Mouse (Mus musculus): ENCODE measurements around the gene Tspo2. TPM values are rescaled to one million over a fixed set of nuclear protein-coding genes. Genes with fewer than 3 reads are reported as not detected.

The Tspo2 gene
- polyA plus RNA-seq, 1 experiment from 2014 or later: 2.0 TPM

- no peaks in the 10 kb centered on the region for H3K27me3 ChIP-seq
- no peak overlapping the region for H3K4me2 ChIP-seq (replicated peaks)
- 53% methylated on average over 11 of the region's 11 CpGs for whole genome bisulfite sequencing
- H3K36me3 ChIP-seq: no peaks in the 10 kb centered on the region
- H3K4me1 ChIP-seq: peaks cover 34% of the 10 kb centered on the region
- no peak for ATAC-seq (ENCODE audit: low FRiP score, low read depth)
- no peak overlapping the region for H3K27ac ChIP-seq
- no peak overlapping the region for H3K9ac ChIP-seq
- H3K4me3 ChIP-seq: no peak overlapping the region
- no peaks in the 10 kb centered on the region for H3K9me3 ChIP-seq
These were observed 23.3 kb downstream of the Tspo2 start for GRCm38 (mm10) chr17:48427852-48428530.

GRCm38 (mm10) chr17:48426991-48427750 is 24.2 kb downstream of the Tspo2 start:
- Histone ChIP-seq H3K9ac (peak overlapping the region; percentile 31), H3K9me3 (no peaks in the 10 kb centered on the region), H3K36me3 (no peaks in the 10 kb centered on the region), H3K27me3 (no peaks in the 10 kb centered on the region), H3K27ac (peak overlapping the region; percentile 22; the same call in 1 of the 2 replicates), H3K4me2 (replicated peaks) (no peak overlapping the region), H3K4me1 (peaks cover 34% of the 10 kb centered on the region), H3K4me3 (no peak overlapping the region)
- ATAC-seq (ENCODE audit: low FRiP score, low read depth): 0 out of 2 replicates have a peak, but pooled peaks have one; percentile 24
- WGBS: 59% methylated on average over 13 of the region's 13 CpGs

GRCm38 (mm10) chr17:48425823-48426612 is 25.3 kb downstream of the Tspo2 start:
- Histone ChIP-seq H3K4me1 (peaks cover 34% of the 10 kb centered on the region), H3K4me2 (replicated peaks) (no peak overlapping the region), H3K9me3 (no peaks in the 10 kb centered on the region), H3K36me3 (no peaks in the 10 kb centered on the region), H3K27me3 (no peaks in the 10 kb centered on the region), H3K4me3 (no peak overlapping the region), H3K9ac (no peak overlapping the region), H3K27ac (peak overlapping the region; percentile 22; the same call in 1 of the 2 replicates)
- ATAC-seq (ENCODE audit: low FRiP score, low read depth): no peak
- WGBS: 33% methylated on average over 9 of the region's 9 CpGs

- Histone ChIP-seq H3K4me2 (replicated peaks) (no peak overlapping the region), H3K4me3 (no peak overlapping the region)
These were observed 27.1 kb downstream of the Tspo2 start for GRCm38 (mm10) chr17:48424237-48424636.

GRCm38 (mm10) chr17:48419571-48419970 is 31.8 kb downstream of the Tspo2 start:
- H3K4me2 ChIP-seq (replicated peaks): no peak overlapping the region
- H3K27ac ChIP-seq: no peak overlapping the region
- ATAC-seq (ENCODE audit: low FRiP score, low read depth): no peak
- H3K9me3 ChIP-seq: no peaks in the 10 kb centered on the region
- H3K9ac ChIP-seq: no peak overlapping the region
- no peaks in the 10 kb centered on the region for H3K4me1 ChIP-seq
- WGBS: 55% methylated on average over 2 of the region's 2 CpGs
- no peak overlapping the region for H3K4me3 ChIP-seq
- no peaks in the 10 kb centered on the region for H3K27me3 ChIP-seq
- peaks cover 35% of the 10 kb centered on the region for H3K36me3 ChIP-seq

More at GRCm38 (mm10) chr17:48424237-48424636, 27.1 kb downstream of the Tspo2 start:
- Histone ChIP-seq H3K36me3 (0 out of 2 replicates have a peak, but pooled peaks cover under 1% of the 10 kb centered on the region), H3K27ac (no peak overlapping the region), H3K9me3 (no peaks in the 10 kb centered on the region), H3K27me3 (no peaks in the 10 kb centered on the region), H3K4me1 (peaks cover 30% of the 10 kb centered on the region), H3K9ac (no peak overlapping the region)
- 82% methylated on average over 9 of the region's 9 CpGs for WGBS
- ATAC-seq (ENCODE audit: low FRiP score, low read depth): no peak

GRCm38 (mm10) chr17:48418781-48419180 is 32.5 kb downstream of the Tspo2 start:
- H3K9me3 ChIP-seq: no peaks in the 10 kb centered on the region
- peaks cover 41% of the 10 kb centered on the region for H3K36me3 ChIP-seq
- H3K27me3 ChIP-seq: no peaks in the 10 kb centered on the region
- H3K27ac ChIP-seq: no peak overlapping the region
- H3K4me2 ChIP-seq (replicated peaks): no peak overlapping the region
- no peak for ATAC-seq (ENCODE audit: low FRiP score, low read depth)
- no peak overlapping the region for H3K9ac ChIP-seq
- WGBS: 90% methylated on average over 1 of the region's 1 CpGs
- H3K4me1 ChIP-seq: no peaks in the 10 kb centered on the region
- H3K4me3 ChIP-seq: no peak overlapping the region

- Histone ChIP-seq H3K9ac (no peak overlapping the region), H3K4me3 (no peak overlapping the region), H3K9me3 (no peaks in the 10 kb centered on the region), H3K27me3 (no peaks in the 10 kb centered on the region), H3K4me2 (replicated peaks) (no peak overlapping the region), H3K36me3 (peaks cover 46% of the 10 kb centered on the region), H3K27ac (no peak overlapping the region), H3K4me1 (no peaks in the 10 kb centered on the region)
- 84% methylated on average over 7 of the region's 7 CpGs for WGBS
- ATAC-seq (ENCODE audit: low FRiP score, low read depth): no peak
These were observed 33.1 kb downstream of the Tspo2 start for GRCm38 (mm10) chr17:48418174-48418573.

GRCm38 (mm10) chr17:48417521-48417920 is 33.8 kb downstream of the Tspo2 start:
- Histone ChIP-seq H3K9me3 (no peaks in the 10 kb centered on the region), H3K27me3 (no peaks in the 10 kb centered on the region), H3K4me1 (no peaks in the 10 kb centered on the region), H3K4me3 (no peak overlapping the region), H3K36me3 (peaks cover 50% of the 10 kb centered on the region), H3K27ac (no peak overlapping the region), H3K9ac (no peak overlapping the region), H3K4me2 (replicated peaks) (no peak overlapping the region)
- ATAC-seq (ENCODE audit: low FRiP score, low read depth): no peak
- 87% methylated on average over 6 of the region's 6 CpGs for WGBS

- 90% methylated on average over 14 of the region's 14 CpGs for WGBS
- no peak overlapping the region for H3K4me2 ChIP-seq (replicated peaks)
- ATAC-seq (ENCODE audit: low FRiP score, low read depth): 0 out of 2 replicates have a peak, but pooled peaks have one; percentile 57
- peaks cover 7% of the 10 kb centered on the region for H3K4me1 ChIP-seq
- no peak overlapping the region for H3K27ac ChIP-seq
- no peak overlapping the region for H3K9ac ChIP-seq
- H3K36me3 ChIP-seq: peaks cover 56% of the 10 kb centered on the region
- H3K4me3 ChIP-seq: no peak overlapping the region
- no peaks in the 10 kb centered on the region for H3K9me3 ChIP-seq
- no peaks in the 10 kb centered on the region for H3K27me3 ChIP-seq
These were observed 34.7 kb downstream of the Tspo2 start for GRCm38 (mm10) chr17:48416425-48417195.

- Histone ChIP-seq H3K4me3 (no peak overlapping the region), H3K4me2 (replicated peaks) (no peak overlapping the region), H3K36me3 (peaks cover 56% of the 10 kb centered on the region), H3K9me3 (no peaks in the 10 kb centered on the region), H3K9ac (no peak overlapping the region), H3K4me1 (peaks cover 13% of the 10 kb centered on the region), H3K27me3 (no peaks in the 10 kb centered on the region), H3K27ac (no peak overlapping the region)
- 77% methylated on average over 7 of the region's 7 CpGs for WGBS
- no peak for ATAC-seq (ENCODE audit: low FRiP score, low read depth)
These were observed 35.3 kb downstream of the Tspo2 start for GRCm38 (mm10) chr17:48416011-48416410.

GRCm38 (mm10) chr17:48411241-48411640 is 40.1 kb downstream of the Tspo2 start:
- H3K9ac ChIP-seq: peak overlapping the region; percentile 85
- 54% methylated on average over 8 of the region's 8 CpGs for WGBS
- H3K4me2 ChIP-seq (replicated peaks): peak overlapping the region; percentile 78
- no peaks in the 10 kb centered on the region for H3K27me3 ChIP-seq
- peak overlapping the region; percentile 87 for H3K4me3 ChIP-seq
- H3K36me3 ChIP-seq: peaks cover 37% of the 10 kb centered on the region
- peak overlapping the region; percentile 99 for H3K27ac ChIP-seq
- H3K9me3 ChIP-seq: no peaks in the 10 kb centered on the region
- peaks cover 31% of the 10 kb centered on the region for H3K4me1 ChIP-seq
- ATAC-seq (ENCODE audit: low FRiP score, low read depth): no peak
